Mouse (Mus musculus) spleen, postnatal 0 days (tissue): ENCODE data around the gene 2310003L06Rik. TPM values are rescaled to one million over a fixed set of nuclear protein-coding genes. Genes with fewer than 3 reads are reported as not detected.

Experiments used
- polyA plus RNA-seq: library from polyadenylated mRNA; unstranded; fragments of >200 nt; fragmentation: Nextera tagmentation; extraction: Ambion mirVana; gene quantifications from 2 replicates; pipeline ENCODE4 v1.2.1, GENCODE M21; 2015

The 2310003L06Rik gene
- polyA plus RNA-seq: not detected in 2 replicates

GRCm38 (mm10) chr5:87969201-87969600 is at the start of gene 2310003L06Rik, which contains the start of gene Gm28434:
2310003L06Rik (plus strand) TSS chr5:87969459.
Gm28434 (plus strand) TSS chr5:87969517.

GRCm38 (mm10) chr5:87925372-87925771 is 43.9 kb upstream of the 2310003L06Rik start, which contains the start of gene Csn3:
Csn3 (plus strand) TSS chr5:87925579.

GRCm38 (mm10) chr5:87979139-87979538 is 9.9 kb downstream of the 2310003L06Rik start, which contains the start of gene Cabs1:
Cabs1 (plus strand) TSS chr5:87979439.

GRCm38 (mm10) chr5:88002249-88002648 is 33.0 kb downstream of the 2310003L06Rik start, which contains the start of gene Smr3a:
Smr3a (plus strand) TSS chr5:88002549.

Other genes starting within 250 kb of the 2310003L06Rik start
- not detected in 2 replicates for gene Csn1s2a, start 194.9 kb upstream of the 2310003L06Rik start, polyA plus RNA-seq
- gene Csn1s2b, start 161.4 kb upstream of the 2310003L06Rik start, polyA plus RNA-seq: not detected in 2 replicates
- gene Prr27, start 143.8 kb upstream of the 2310003L06Rik start, polyA plus RNA-seq: not detected in 2 replicates
- gene Odam, start 84.4 kb upstream of the 2310003L06Rik start, polyA plus RNA-seq: not detected in 2 replicates
- gene Csn3, start 43.9 kb upstream of the 2310003L06Rik start, polyA plus RNA-seq: 0.22 and 0.24 TPM in 2 replicates
- gene Gm28434, start 58 bp downstream of the 2310003L06Rik start, polyA plus RNA-seq: not detected in 2 replicates
- not detected in 2 replicates for gene Cabs1, start 10.0 kb downstream of the 2310003L06Rik start, polyA plus RNA-seq
- not detected in 2 replicates for gene Smr3a, start 33.1 kb downstream of the 2310003L06Rik start, polyA plus RNA-seq
- not detected in 2 replicates for gene Smr2, start 117.1 kb downstream of the 2310003L06Rik start, polyA plus RNA-seq
- not detected in 2 replicates for gene Gm11116, start 142.1 kb downstream of the 2310003L06Rik start, polyA plus RNA-seq
- gene Gm11115, start 184.6 kb downstream of the 2310003L06Rik start, polyA plus RNA-seq: not detected in 2 replicates